Mouse (Mus musculus): Measurements from ENCODE around the gene Abca8a.

DNA sequence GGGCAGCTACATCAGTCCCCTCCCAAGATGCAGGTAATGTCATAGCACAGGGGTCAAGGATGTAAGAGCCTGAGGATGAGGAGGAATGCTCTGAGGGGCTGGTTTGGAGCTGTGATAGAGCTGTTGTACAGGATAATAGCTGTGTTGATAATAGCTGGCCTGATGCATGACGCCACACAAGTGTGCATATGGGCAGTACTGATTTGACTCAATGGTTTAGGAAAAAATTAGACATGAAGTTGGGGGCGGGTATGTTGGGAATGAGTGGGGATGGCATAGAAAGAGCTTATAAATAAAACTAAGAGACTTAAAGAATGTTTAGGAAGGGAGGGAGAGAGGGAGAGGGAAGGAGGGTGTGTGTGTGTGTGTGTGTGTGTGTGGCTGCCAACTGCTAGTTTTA lies 105.5 kb downstream of the Abca8a start:
- TF ChIP-seq POLR2AphosphoS5 (IDR thresholded peaks at IDR 0.05; ENCODE audit: insufficient replicate concordance, low read depth, low read length) (no peak), CTCF (IDR thresholded peaks at IDR 0.05; ENCODE audit: low read depth, low read length) (no peak)
